Mouse (Mus musculus) spleen, postnatal 4 days (tissue): ENCODE results near the gene Mef2a.

Experiments used
- DNase-seq, 2 experiments: peaks; one replicate each; pipeline ENCODE4 v3.0.0; 2022; ENCODE audit warnings: low spot score in 2 of 2

Gene Mef2a

DNA sequence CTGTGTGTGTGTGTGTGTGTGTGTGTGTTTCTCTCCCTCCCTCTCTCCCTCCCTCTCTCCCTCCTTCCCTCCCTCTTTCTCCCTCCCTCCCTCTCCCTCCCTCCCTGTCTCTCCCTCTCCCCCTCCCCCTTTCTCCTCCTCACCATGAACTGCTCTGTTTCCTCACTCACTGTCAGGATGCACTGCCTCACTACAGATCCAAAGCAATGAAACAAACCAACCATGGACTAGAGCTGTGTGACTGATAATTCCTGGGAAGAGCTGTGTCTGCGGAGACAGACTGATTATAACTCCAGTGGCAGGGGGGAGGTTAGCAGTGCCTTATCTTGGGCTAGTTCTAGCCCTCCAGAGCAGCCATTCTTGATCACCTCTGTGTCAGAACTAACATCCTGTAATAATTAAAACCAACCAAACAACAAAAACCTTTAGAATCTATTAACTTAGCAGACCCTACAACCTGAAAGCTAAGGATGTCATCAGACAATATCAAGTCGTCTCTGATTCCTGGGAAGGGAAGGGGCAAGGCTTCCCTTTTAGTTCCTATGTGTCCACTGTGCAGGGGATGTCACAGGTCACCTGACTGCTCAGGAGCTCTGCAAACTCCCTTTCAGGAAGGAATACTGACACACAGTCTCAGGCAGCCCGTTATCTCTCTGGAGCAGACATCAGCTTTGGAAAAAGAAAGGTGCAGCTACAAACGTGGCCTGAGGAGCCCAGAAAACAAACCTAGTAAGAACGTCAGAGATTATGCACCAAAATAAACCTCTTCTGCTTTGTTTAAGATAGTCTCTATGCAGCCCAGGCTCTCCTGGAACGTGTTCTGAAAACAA, 162.4 kb downstream of the Mef2a start:
- no peak for DNase-seq

DNA sequence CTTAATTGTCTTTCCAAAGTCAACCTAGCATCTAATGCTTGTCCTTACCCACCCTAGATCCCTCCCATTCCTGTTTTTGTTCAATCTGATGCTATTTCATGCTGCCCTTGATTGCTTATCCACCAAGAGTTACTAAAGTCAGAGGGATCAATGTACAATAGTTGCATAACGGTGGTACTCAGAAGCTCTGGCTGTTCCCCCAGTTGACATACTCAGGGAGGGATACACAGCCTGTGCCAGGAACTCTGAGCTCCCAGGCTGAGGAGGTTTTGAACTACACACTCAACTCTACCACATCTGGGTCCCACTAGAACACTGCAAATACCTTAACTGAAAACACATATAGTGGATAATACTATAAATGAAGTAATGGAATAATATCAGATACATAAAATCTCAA, 164.3 kb downstream of the Mef2a start:
- DNase-seq = no peak

DNA sequence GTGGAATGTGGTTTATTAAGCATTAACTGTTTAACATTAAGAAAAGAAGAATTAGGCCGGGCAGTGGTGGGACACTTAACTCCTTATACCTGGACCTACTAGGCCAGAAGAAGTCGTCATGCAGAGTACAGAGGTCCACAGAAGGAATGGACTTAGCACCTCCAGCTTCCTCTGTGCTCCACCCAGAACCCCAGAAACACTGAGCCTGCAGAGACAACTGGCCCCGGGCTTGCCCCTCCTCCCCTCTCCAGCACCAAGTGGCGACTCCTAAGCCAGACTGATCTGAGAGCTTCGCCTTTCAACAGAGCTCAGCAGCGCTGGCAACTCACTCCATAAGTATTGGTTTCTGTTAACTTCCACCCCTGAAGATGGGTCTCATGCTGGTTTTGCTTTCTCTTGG, 165.0 kb downstream of the Mef2a start:
- DNase-seq = no peak

DNA sequence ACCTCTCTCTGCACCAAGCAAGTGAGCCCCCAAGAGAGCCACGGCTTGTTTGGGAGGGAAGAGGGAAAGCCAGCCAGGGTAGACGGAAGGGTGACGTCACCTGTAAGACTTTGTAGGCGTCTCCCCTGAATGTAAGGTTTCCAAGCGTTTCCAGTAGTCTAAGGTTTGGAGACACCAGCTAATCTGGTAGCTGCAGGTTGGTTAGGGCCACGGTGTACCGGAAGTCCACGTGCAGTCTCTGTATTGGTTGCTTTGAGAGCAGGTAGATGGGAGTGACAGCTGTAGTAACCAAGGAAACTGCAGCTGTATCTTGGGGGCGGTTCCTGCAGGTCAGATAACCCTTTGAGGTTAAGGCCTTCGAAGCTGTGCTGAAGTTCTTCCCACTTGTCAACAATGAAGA, 166.2 kb downstream of the Mef2a start:
- no peak for DNase-seq

- no peak for DNase-seq
Measured at GRCm38 (mm10) chr7:67205734-67206425, 166.8 kb downstream of the Mef2a start.

- DNase-seq = no peak
Measured at GRCm38 (mm10) chr7:67203625-67204024, 169.0 kb downstream of the Mef2a start.

GRCm38 (mm10) chr7:67199412-67199811, 173.2 kb downstream of the Mef2a start:
- peak; percentile 18 to 73 for DNase-seq

DNA sequence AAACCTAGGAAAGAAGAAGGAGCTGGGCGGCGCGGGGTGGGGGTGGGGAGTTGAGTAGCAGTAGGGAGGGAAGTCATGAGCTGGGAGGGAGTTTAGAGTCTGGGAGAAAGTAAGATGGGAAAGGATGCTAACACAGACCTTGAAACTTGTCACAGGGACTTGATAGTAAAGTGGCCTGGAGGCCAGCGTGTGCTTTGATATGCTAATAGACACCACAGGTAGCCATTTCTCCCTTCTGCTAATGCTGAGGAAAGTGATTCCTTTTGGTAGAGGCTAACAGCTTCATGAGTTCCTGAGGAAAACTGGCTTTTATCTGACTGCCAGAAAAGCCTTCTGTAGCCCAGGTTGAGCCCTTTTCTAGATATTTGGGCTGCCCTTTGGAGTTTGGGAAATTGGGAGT, 188.9 kb downstream of the Mef2a start:
- DNase-seq = no peak
